Mouse (Mus musculus): ENCODE results near the gene Eno3. TPM values are rescaled to one million over a fixed set of nuclear protein-coding genes. Genes with fewer than 3 reads are reported as not detected.

The Eno3 gene
- polyA plus RNA-seq (2012; ENCODE audit: low replicate concordance): 8.0 and 15.4 TPM in 2 replicates

DNA sequence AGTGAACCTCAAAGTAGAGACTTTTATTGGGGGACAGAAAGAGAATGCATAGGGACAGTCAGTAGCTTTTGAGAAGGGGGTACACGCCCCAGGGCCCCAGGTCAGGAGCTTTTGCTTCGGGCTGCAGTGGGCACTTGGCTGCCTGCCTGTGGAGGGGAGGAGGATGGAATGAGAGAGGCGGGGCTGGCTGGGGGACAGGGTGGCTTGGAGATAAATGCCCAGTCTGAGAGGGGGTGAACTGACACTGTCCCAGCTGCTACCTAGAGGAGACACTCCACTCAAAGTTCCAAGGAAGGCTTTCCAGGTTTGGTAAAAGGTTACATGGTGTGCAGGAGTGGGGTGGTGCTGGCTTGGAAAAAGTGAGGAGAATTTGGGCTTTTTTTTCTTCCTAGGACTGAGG, at the start of gene Eno3:
TSS of gene Eno3 (plus strand) at position 239 of the 400 bp plus-strand sequence.

GRCm38 (mm10) chr11:70615516-70616093, 41.4 kb upstream of the Eno3 start, which contains the start of gene 4930544D05Rik:
Gene 4930544D05Rik, plus strand, starts transcription at chr11:70615848.

GRCm38 (mm10) chr11:70619101-70619500, 37.9 kb upstream of the Eno3 start, which contains the start of gene Chrne:
Gene Chrne, minus strand, starts transcription at chr11:70619216.

DNA sequence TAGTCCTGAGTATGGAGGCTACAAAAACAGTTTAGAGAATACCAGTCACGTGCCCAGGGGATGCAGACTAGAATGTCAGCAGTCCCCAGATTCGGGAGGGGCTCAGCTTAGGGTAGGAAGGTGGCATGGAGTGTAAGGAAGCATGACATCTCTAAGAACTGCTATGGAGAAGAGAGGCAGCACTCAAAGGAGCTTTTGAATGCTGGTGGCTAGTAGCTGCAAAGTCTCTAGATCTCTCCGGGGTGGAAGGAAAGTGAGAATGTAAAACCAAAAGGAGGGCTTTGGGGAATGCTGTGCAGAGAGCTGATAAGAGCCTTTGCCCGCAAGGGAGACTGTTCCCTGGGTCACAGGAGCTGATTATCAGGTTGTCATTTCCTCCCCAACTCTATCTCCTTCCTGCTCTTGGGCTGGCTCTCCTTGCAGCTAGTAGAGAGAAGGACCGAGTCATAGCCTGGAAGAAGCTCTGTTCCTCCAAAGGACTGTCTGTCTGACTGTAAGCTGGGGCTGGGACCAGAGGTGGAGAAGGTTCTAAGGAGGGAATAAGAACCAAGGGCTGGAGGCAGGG, 18.2 kb upstream of the Eno3 start, which contains the start of gene Gp1ba:
TSS of gene Gp1ba (plus strand) at position 409 of the 565 bp plus-strand sequence.

DNA sequence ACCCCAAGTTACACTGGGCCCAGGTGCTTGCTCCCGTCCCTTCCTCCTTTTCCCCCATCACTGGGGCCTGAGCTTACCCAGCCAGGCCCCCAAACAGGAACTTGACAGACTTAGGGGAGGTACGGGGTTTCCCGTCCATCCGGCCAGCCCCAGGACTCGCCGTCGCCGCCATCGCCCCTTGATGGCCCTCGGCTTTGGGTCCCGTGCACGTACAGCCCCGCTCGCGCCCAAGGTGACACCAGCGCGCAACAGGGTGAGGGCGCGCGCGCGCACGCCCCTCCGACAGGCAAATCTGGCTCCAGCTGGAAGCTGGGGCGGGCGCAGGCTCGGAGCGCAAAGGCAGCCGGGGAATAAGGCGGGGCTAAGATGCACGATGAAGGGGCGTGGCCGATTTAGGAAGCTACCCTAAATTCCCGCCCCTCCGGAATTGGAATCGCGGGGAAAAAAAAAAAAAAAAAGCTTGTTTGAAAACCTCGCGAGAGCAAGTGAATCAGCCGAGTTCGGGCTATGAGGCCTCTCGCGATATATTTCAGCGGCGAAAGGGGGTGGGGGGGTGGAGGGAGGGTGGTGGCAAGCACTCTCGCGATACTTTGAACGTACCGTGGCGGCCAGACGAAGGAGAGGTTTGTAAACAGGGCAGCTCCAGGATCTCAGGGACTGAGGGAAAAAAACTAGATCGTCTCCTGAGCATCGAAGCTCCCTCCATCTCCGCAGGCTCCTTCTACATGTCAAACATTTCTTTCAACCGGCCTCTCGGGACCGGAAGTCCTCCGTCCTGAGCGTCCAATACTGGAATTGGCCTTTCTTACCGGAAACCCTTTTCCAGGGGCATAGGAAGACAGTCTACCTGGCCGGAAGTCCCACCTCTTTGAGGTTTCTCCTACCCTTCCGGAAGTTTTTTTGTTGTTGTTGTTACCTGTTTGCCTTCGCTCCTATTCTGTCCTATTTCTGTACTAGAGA, 10.0 kb upstream of the Eno3 start, which contains the start of the genes Rnf167 and Slc25a11:
TSS of gene Rnf167 (plus strand) at position 545 of the 960 bp plus-strand sequence.
TSS of gene Slc25a11 (minus strand) at position 789 of the 960 bp plus-strand sequence.

DNA sequence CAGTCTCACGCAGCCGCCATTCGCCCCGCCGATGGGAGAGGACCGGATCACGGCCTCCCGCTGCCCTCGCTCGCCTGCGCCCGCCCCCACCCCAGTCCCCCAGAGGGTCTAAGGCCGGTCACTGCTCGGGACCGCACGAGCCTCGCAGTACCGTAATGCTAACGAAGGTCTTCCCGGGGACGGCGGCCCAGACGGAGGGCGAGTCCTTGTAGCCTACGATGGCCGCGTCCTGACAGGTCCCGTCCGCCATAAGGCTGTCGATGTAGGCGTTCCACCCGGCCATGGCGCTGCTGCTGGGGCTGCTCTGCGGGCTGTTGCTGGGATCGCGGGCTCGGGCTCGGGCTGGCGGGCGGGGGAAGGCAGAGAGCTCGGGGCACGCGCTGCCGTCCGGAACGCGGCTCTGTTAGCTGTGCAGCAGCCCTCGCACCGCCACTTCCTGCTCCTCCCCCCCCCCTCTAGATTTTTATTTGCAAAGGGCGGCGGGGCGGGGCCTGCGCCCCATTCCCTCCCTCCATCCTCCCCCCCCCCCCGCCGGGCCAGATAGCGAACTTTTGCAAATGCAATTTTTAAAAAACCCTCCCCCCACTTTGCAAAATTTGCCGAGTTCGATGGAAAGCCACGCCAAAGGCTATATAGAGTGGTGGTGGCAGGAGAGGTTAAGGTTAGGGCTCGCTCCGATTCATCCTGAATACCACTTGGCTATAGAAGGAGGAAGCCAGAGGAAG, 2.6 kb upstream of the Eno3 start, which contains the start of gene Pfn1:
TSS of gene Pfn1 (minus strand) at position 447 of the 725 bp plus-strand sequence.

DNA sequence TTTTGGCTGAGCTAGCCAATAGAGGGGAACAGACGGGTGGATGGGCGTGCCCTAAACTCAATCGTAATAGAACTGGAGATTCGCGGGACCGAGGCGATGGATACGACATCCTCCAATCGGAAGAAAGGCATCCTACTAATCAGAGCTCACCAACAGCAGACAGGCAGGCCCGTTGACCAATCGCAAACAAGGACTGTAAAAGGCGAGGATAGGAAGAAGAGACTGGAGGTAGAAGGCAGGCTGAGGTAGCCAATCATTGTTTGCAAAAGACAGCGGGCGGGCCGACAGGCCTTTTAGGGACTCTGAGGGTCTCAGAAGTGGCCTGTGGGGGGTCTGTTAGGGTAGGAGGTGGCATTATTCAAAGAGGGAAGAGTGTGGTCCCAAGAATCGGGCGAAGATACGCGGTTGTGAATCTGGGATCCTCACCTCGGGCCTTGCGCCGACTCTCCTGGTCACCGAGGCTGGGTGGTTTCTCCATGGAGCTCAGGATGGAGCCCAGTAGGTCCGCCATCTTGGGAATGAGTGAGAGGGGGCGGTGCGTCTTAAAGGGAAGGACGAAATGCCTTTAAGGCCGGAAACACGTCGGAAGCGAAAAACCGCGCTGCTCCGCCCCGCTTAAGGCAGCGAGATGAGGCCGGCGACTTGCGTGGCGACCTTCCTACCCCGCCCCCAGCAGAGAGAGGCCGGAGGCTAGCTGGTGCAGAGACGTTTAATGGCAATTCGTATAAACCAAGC, 11.9 kb downstream of the Eno3 start, which contains the start of gene Spag7:
TSS of gene Spag7 (minus strand) at position 646 of the 735 bp plus-strand sequence.

GRCm38 (mm10) chr11:70687601-70688199, 30.7 kb downstream of the Eno3 start, which contains the start of gene Camta2:
Gene Camta2, minus strand, starts transcription at chr11:70688105.

DNA sequence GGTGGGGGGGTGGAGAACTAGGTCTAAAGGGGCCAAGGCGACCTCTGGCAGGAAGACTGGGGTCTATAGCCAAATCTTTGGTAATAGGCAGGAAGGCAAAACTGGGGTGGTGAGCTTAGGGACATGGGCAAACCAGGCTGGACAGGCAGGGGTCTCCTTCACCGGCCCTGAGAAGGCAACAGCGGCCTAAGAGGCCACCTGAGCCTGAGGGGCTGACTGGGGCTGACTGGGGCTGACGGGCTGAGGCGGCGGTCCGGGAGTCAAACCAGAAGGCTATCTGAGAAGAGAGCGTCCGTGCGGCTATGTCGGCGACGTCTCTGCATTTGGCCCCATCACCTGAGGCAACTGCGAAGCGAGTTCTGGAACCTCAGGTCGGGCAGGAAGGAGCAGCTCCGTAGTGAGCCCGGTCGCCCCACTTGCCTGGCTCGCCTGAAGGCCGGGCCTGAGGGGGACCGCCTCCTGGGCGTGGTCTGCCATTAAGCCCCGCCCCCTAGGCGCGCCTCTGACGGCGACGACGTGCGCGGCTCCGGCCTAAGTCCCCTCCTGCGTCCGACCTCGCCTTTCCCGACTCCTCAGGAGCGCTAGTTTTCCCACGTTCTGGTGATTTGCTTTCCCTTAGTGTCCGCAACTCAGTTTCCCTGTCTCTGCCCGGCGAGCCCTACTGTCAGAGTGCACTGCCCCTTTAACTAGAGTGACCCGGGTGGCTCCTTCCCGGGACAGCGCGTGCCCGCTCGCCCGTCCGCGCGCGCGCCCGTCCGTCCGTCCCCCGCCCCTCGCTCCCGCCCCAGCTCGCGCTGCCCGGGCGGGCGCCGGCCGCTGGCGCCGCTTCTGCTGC, 42.9 kb downstream of the Eno3 start, which contains the start of the genes Inca1 and Kif1c:
TSS of gene Inca1 (minus strand) at position 434 of the 835 bp plus-strand sequence.
TSS of gene Kif1c (plus strand) at position 827 of the 835 bp plus-strand sequence.

Other genes starting within 250 kb of the Eno3 start
- gene Pelp1, start 247.2 kb upstream of the Eno3 start, polyA plus RNA-seq (2012; ENCODE audit: low replicate concordance): 84.1 and 130 TPM in 2 replicates
- gene Arrb2, start 224.6 kb upstream of the Eno3 start, polyA plus RNA-seq (2012; ENCODE audit: low replicate concordance): 187 and 287 TPM in 2 replicates
- 6.5 and 33.1 TPM in 2 replicates for gene Med11, start 205.3 kb upstream of the Eno3 start, polyA plus RNA-seq (2012; ENCODE audit: low replicate concordance)
- 1.6 TPM in 2 replicates for gene Zmynd15, start 197.8 kb upstream of the Eno3 start, polyA plus RNA-seq (2012; ENCODE audit: low replicate concordance)
- gene Cxcl16, start 197.2 kb upstream of the Eno3 start, polyA plus RNA-seq (2012; ENCODE audit: low replicate concordance): 0.86 and 2.0 TPM in 2 replicates
- gene Tm4sf5, start 152.0 kb upstream of the Eno3 start, polyA plus RNA-seq (2012; ENCODE audit: low replicate concordance): not detected in 2 replicates
- not detected in 2 replicates for gene Vmo1, start 142.6 kb upstream of the Eno3 start, polyA plus RNA-seq (2012; ENCODE audit: low replicate concordance)
- gene Gltpd2, start 138.0 kb upstream of the Eno3 start, polyA plus RNA-seq (2012; ENCODE audit: low replicate concordance): not detected in 2 replicates
- gene Psmb6, start 131.8 kb upstream of the Eno3 start, polyA plus RNA-seq (2012; ENCODE audit: low replicate concordance): 51.2 and 127 TPM in 2 replicates
- gene Gm40193, start 124.3 kb upstream of the Eno3 start, polyA plus RNA-seq (2012; ENCODE audit: low replicate concordance): not detected in 2 replicates
- 0.79 and 2.3 TPM in 2 replicates for gene Pld2, start 117.1 kb upstream of the Eno3 start, polyA plus RNA-seq (2012; ENCODE audit: low replicate concordance)
- gene Mink1, start 94.3 kb upstream of the Eno3 start, polyA plus RNA-seq (2012; ENCODE audit: low replicate concordance): 80.3 and 81.9 TPM in 2 replicates
- gene 4930544D05Rik, start 41.4 kb upstream of the Eno3 start, polyA plus RNA-seq (2012; ENCODE audit: low replicate concordance): not detected in 2 replicates
- gene Chrne, start 38.0 kb upstream of the Eno3 start, polyA plus RNA-seq (2012; ENCODE audit: low replicate concordance): 0.54 and 1.8 TPM in 2 replicates
- 17.4 and 31.1 TPM in 2 replicates for gene Gp1ba, start 18.1 kb upstream of the Eno3 start, polyA plus RNA-seq (2012; ENCODE audit: low replicate concordance)
- 52.5 and 175 TPM in 2 replicates for gene Rnf167, start 10.0 kb upstream of the Eno3 start, polyA plus RNA-seq (2012; ENCODE audit: low replicate concordance)
- gene Slc25a11, start 9.7 kb upstream of the Eno3 start, polyA plus RNA-seq (2012; ENCODE audit: low replicate concordance): 28.6 and 32.9 TPM in 2 replicates
- 3,216 and 5,291 TPM in 2 replicates for gene Pfn1, start 2.6 kb upstream of the Eno3 start, polyA plus RNA-seq (2012; ENCODE audit: low replicate concordance)
- 65.7 and 82.3 TPM in 2 replicates for gene Spag7, start 12.2 kb downstream of the Eno3 start, polyA plus RNA-seq (2012; ENCODE audit: low replicate concordance)
- 29.3 and 36.4 TPM in 2 replicates for gene Camta2, start 30.9 kb downstream of the Eno3 start, polyA plus RNA-seq (2012; ENCODE audit: low replicate concordance)
- not detected in 2 replicates for gene Inca1, start 43.0 kb downstream of the Eno3 start, polyA plus RNA-seq (2012; ENCODE audit: low replicate concordance)
- 30.4 and 70.0 TPM in 2 replicates for gene Kif1c, start 43.3 kb downstream of the Eno3 start, polyA plus RNA-seq (2012; ENCODE audit: low replicate concordance)
- gene Zfp3, start 107.0 kb downstream of the Eno3 start, polyA plus RNA-seq (2012; ENCODE audit: low replicate concordance): 0.96 and 1.0 TPM in 2 replicates
- 2.1 TPM in 1 of 2 replicates, not detected in the other for gene Scimp, start 155.4 kb downstream of the Eno3 start, polyA plus RNA-seq (2012; ENCODE audit: low replicate concordance)
- 41.5 and 47.7 TPM in 2 replicates for gene Rabep1, start 187.6 kb downstream of the Eno3 start, polyA plus RNA-seq (2012; ENCODE audit: low replicate concordance)

Measured in leukemia stem cell, adult 10-12 weeks (primary cell).